Mouse (Mus musculus): ENCODE results near the gene Sec14l1.
A peak's percentile ranks its signal among the peaks of the same experiment; 100 is the strongest.

DNA sequence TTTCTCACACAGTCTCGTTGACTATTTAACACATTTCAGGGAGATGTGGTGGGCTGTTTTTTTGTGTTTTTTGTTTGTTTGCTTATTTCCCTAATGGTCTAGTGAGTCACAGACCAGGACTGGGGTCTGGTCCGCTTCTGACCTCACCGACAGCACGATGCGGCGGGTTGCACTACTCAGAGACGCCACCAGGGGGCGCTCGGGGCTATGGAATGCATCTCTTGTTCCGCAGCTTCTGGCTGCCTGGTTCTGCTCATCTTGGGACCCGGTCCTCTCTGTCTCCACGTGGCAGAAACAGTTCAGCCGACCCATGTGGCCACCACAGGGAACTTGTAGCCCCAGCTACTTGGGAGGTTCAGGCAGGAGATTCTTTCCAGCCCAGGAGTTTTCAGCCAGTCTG is 42.8 kb upstream of the Sec14l1 start:
- TF ChIP-seq CTCF (IDR thresholded peaks at IDR 0.05; ENCODE audit: low read depth) (peak; percentile 96), EP300 (IDR thresholded peaks at IDR 0.05; ENCODE audit: low read depth) (no peak)
